Mouse (Mus musculus): ENCODE measurements around the gene Ppa2.

Gene Ppa2

GRCm38 (mm10) chr3:133405636-133406035, 95.7 kb downstream of the Ppa2 start:
- no peak for DNase-seq

GRCm38 (mm10) chr3:133406248-133406647, 96.3 kb downstream of the Ppa2 start:
- DNase-seq, result no peak

- no peak for DNase-seq
These were observed 101.3 kb downstream of the Ppa2 start for GRCm38 (mm10) chr3:133411123-133411675.

GRCm38 (mm10) chr3:133411768-133412167, 101.9 kb downstream of the Ppa2 start:
- no peak for DNase-seq

GRCm38 (mm10) chr3:133414747-133415146, 104.8 kb downstream of the Ppa2 start:
- no peak for DNase-seq

GRCm38 (mm10) chr3:133423073-133423472, 113.2 kb downstream of the Ppa2 start:
- DNase-seq, result no peak

All from B cell, adult 2 months (primary cell).